Mouse (Mus musculus): ENCODE measurements around the gene Trove2.

Trove2 gene

GRCm38 (mm10) chr1:143776446-143777411 is at the start of gene Trove2, which contains the start of gene Uchl5:
Trove2 (minus strand) TSS chr1:143777068.
Uchl5 (plus strand) TSS chr1:143777272.
- DNase-seq (ENCODE audit: low read depth, low spot score): peak; percentile 97

DNA sequence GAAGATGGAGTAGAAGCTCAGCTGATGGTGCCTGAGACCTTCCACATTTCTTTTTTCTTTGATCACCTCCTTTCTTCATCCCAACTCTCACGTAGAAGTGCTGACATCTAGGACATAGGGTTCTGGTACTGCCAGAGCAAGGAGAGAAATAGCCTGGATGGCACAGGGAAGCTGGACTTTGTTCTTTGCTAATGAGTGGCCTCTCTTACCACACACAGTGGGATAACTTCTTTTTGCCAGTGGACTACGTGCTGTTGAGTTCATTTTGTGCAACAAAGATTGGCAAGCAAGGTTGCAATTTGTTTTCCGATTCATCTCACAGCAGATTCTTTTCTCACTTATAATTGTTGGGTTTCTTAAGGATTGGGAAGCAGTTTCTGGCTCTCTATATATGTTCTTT is 45.8 kb upstream of the Trove2 start:
- DNase-seq (ENCODE audit: low read depth, low spot score): no peak

DNA sequence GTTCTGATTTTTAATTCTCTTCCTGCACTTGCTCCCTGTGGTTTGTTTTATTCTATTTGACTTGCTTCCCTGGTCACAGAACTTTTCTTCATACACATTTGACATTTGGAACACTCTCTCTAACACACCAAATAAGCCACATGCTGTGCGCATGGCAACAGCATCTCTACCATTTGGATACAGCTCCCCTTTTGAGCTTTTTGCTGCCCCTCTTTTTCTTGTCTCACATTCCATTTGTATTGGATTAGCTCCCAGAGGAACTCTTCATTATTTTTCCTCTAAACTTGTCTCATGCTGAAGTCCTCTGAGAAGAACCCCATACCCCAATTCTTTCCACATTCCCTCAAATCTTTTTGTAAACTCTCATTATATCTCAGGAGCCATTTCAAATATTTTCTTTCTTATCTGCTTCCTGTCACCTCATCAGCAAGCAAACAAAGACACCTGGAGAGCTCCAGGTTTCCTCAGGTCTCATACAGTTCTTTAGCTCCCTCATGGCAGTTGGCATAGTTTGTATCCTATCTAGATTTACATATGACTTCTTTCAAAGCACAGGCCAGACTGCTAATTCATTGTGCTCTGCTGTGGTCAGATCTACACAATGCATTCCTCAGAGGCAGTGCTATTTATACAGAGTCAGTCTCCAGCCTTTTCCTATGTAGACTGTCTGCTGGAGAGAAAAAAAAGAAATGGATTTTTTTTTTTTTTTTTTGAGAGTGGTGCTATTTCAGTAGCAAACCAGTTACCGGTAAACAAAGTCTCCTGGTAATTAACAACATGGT is 43.4 kb upstream of the Trove2 start:
- DNase-seq (ENCODE audit: low read depth, low spot score): no peak

DNA sequence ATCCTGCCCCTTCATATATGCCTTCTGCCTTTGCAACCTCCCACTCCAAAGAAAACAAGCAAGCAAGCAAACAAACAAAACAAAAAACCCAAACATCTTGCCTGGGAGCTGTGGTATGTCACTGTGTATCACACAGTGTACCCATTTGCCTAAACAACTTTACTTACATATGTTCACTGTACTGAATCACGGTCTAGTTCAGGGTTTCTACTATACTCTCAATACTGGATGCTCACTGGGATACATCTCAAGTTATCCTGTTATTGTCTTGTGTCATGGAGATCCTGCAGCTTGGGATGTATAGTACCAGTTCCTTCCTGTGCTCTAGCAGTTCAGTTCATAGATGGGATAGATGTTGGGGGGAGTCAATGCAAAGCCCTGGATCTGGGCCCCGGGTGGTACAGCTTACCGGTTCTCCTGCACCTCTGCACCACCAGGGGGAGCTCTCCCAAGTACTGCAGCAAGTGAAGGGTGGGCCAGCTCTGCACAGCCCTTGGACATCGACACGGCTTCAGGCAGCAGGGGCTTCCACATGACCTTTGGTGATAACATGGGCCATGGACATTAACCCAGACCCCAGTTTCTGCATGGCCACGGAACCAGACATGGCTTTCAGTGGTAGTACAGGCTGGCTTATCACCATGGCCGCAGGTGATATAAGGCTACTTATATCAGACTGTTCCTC is 37.0 kb upstream of the Trove2 start:
- DNase-seq (ENCODE audit: low read depth, low spot score): peak; percentile 57

- DNase-seq (ENCODE audit: low read depth, low spot score): peak; percentile 4
Measured at GRCm38 (mm10) chr1:143809062-143809461, 32.2 kb upstream of the Trove2 start.

DNA sequence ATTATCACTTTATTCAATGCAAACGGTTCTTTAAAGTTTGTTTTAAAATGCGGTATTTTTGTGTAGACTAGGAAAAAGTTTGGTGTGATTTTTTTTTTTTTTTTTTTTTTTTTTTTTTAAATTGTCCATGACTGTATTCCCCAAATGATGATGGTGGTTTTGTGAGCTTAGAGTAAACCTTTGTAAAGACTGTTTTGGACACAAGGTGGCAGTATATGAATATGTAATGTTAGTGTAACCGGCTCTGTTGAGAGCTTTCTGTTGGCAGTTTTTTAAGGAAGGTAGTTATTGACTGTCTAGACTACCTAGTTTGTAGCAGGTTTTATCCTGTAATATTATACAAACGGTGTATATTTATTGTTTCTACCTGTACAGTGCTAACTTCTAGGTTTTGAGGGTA is 26.7 kb upstream of the Trove2 start:
- DNase-seq (ENCODE audit: low read depth, low spot score): peak; percentile 61

GRCm38 (mm10) chr1:143788584-143789227 is 11.8 kb upstream of the Trove2 start:
- DNase-seq (ENCODE audit: low read depth, low spot score): no peak

GRCm38 (mm10) chr1:143777558-143778218 is 820 bp upstream of the Trove2 start:
- peak; percentile 10 for DNase-seq (ENCODE audit: low read depth, low spot score)

GRCm38 (mm10) chr1:143773909-143774308 is 3.0 kb downstream of the Trove2 start:
- DNase-seq (ENCODE audit: low read depth, low spot score): no peak

GRCm38 (mm10) chr1:143773082-143773481 is 3.8 kb downstream of the Trove2 start:
- no peak for DNase-seq (ENCODE audit: low read depth, low spot score)

DNA sequence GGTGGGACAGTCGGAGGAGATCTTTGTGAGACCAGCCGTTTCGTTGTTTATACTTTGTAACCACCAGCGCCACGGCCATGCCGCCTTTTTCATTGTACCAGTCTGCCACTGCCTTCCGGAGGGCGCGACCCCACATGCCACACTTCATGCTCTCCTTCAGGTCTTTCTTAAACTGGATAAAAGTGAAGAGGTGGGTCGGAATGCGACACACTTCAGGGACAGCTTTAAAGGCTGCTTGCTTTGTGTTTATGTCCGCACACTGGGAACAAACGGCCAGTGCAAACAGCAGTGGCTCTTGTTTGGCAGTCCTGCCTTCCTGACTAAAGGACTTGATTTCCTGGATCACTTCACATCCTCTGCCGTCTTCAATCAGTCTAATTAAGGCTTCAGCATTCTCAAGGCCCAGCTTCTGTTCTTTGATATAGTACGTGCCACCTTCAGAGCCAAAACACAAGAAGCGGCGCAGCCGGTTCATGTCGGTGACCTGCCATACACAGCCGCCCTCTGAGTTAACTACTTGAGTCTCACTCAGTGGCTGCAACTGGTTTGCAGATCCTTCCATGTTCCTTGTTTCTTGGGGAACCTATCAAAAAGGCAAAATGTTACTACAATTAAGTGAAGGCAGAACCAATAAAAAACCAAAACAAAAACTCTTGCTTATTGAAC is 6.3 kb downstream of the Trove2 start:
- DNase-seq (ENCODE audit: low read depth, low spot score): no peak

GRCm38 (mm10) chr1:143766238-143766637 is 10.6 kb downstream of the Trove2 start:
- no peak for DNase-seq (ENCODE audit: low read depth, low spot score)

DNA sequence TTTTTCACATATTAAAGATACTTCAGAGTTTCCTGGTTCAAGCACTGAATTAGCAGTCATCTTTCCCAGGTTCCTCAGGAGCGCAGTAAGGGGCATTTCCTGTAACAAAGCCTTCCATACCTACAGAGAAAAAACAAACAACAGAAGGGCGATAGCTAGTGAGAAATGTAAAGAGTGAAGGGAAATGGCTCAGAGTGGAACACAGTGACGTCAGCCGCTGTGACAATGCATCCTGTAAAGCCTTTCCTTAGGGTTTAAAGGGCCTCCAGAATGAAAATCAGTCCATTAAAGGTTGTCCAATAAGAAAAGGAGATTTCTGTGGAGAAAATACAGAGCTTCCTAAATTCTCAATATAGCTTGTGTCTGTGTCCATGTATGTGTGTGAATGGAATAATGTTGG is 11.1 kb downstream of the Trove2 start:
- no peak for DNase-seq (ENCODE audit: low read depth, low spot score)

DNA sequence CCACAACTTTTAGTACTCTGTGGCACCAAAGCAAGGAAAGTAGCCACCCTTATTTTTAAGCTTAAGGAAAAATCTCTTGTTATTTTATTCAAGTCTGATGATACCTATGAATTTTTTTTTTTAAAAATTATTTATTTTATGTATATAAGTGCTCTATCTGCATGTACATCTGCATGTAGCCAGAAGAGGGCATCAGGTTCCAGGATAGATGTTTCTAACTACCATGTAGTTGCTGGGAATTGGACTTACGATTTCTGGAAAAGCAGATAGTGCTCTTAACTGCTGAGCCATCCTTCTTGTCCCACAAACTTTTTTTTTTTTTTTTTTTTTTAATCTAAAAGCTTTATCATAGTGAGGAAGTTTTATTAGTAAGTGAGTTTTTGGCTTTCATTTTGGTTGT is 12.4 kb downstream of the Trove2 start:
- DNase-seq (ENCODE audit: low read depth, low spot score): no peak

- no peak for DNase-seq (ENCODE audit: low read depth, low spot score)
Measured at GRCm38 (mm10) chr1:143762159-143762558, 14.7 kb downstream of the Trove2 start.

GRCm38 (mm10) chr1:143745871-143746270 is 31.0 kb downstream of the Trove2 start:
- no peak for DNase-seq (ENCODE audit: low read depth, low spot score)

- DNase-seq (ENCODE audit: low read depth, low spot score): no peak
Measured at GRCm38 (mm10) chr1:143742186-143742585, 34.7 kb downstream of the Trove2 start.

DNA sequence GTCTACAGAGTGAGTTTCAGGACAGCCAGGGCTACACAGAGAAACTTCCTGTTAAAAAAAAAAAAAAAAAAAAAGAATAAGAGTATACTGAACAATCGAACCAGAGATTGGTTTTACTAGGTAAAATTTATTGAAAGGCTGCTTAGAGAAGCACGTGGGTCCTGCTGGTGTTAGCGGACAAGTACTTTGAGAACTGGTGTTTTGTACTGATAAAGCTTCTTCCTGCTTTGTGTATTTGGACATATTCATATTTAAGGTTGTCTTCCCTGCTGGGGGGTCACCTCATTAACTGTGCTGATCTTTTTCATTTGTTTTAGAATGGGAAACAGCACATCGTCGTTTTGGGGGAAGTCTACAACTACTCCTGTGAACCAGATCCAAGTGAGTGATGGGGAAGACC is 35.5 kb downstream of the Trove2 start:
- no peak for DNase-seq (ENCODE audit: low read depth, low spot score)

DNA sequence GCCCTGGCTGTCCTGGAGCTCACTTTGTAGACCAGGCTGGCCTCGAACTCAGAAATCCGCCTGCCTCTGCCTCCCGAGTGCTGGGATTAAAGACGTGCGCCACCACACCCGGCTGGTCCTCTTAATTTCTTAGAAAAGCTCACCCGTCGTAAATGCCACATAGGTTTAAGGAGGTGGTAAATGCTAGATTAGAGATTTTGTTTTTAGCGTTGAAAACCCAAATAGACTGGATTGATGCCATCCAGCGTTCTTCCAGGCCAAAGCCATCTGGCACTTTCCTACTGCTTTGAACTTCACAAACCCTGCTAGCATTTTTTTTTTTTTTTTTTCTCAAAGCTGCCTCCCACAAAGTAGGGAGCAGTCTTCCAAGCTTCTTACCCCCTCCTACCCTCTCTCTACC is 36.3 kb downstream of the Trove2 start:
- DNase-seq (ENCODE audit: low read depth, low spot score): no peak
